8 mouse cellular contexts compared by ENCODE assay signal in the genomic region with DNA sequence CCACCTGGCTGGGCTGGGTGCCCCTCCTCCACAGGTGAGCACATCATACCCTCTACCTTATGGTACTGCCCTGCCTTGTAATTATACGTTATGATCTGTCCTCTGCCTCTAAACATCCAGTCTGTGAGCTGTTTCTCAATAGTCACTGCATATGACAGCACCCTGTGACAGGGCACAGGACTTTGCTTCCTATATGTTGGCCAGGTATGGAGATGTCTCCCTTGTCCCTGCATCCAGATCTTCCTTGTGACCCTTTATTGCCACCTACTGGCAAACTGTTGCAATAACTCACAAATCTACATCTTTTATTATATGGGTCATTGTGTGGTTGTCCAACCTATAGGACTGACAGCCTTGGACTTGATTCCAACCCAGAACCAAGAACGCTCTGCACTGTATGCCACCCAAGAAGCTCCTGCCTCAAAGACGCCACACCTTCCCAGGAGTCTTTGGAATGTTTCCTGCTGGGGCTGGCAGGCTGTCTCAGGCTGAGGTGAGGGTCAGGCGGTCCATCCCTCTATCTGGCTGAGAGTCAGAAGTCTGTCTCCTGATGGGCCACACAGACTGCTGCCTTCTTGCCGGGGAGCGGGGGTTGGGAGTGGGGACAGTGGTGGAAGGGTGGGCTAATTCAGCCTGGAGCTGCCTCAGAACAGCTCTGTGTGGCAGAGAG. TPM values are rescaled to one million over a fixed set of nuclear protein-coding genes. Genes with fewer than 3 reads are reported as not detected.
DNase-seq lines count a peak whose midpoint lies in the region; ATAC-seq lines count a peak whose summit lies in the region.

No protein-coding gene starts in this region.

- peaks cover 35% of the 10 kb centered on the region for H3K4me1 ChIP-seq in hindbrain, embryonic 10.5 days (replicated peaks)
- H3K4me1 ChIP-seq in stomach, embryonic 15.5 days: peaks cover 7% of the 10 kb centered on the region; the same call in 1 of the 2 replicates

- no peaks in the 10 kb centered on the region for H3K9me3 ChIP-seq in hindbrain, embryonic 10.5 days
- no peaks in the 10 kb centered on the region for H3K9me3 ChIP-seq in stomach, embryonic 15.5 days

- 40% methylated on average over 6 of the region's 6 CpGs for WGBS in hindbrain, embryonic 10.5 days
- WGBS in stomach, embryonic 15.5 days: 33% methylated on average over 6 of the region's 6 CpGs

- no peak overlapping the region for H3K4me2 ChIP-seq in stomach, embryonic 15.5 days

- H3K27me3 ChIP-seq in hindbrain, embryonic 10.5 days (ENCODE audit: insufficient read depth, poor library complexity, severe bottlenecking): 0 out of 2 replicates have a peak, but pooled peaks cover 5% of the 10 kb centered on the region
- H3K27me3 ChIP-seq in stomach, embryonic 15.5 days (replicated peaks): no peaks in the 10 kb centered on the region

- no peak overlapping the region for H3K4me3 ChIP-seq in hindbrain, embryonic 10.5 days
- H3K4me3 ChIP-seq in stomach, embryonic 15.5 days (replicated peaks): no peak overlapping the region

- H3K27ac ChIP-seq in hindbrain, embryonic 10.5 days: peak overlapping the region; percentile 54; the same call in 1 of the 2 replicates
- no peak overlapping the region for H3K27ac ChIP-seq in stomach, embryonic 15.5 days

- H3K9ac ChIP-seq in stomach, embryonic 15.5 days: no peak overlapping the region

- ATAC-seq in megakaryocyte progenitor cell, adult 5-6 weeks (replicated peaks; ENCODE audit: poor library complexity): peak; percentile 95
- peak; percentile 66 for ATAC-seq in stomach, embryonic 15.5 days (ENCODE audit: insufficient read depth, low FRiP score, low read depth)

- H3K36me3 ChIP-seq in hindbrain, embryonic 10.5 days: no peaks in the 10 kb centered on the region
- H3K36me3 ChIP-seq in stomach, embryonic 15.5 days: no peaks in the 10 kb centered on the region

- DNase-seq in frontal cortex, postnatal 36 days (ENCODE audit: low spot score in 2 of 2): peak; percentile 17 to 54
- no peak for DNase-seq in frontal cortex, postnatal 10 days (ENCODE audit: low spot score in 2 of 2)
- peak; percentile 49 for DNase-seq in adrenal gland, postnatal 10 days
- peak; percentile 67 for DNase-seq in embryo, embryonic 9.5 days (ENCODE audit: extremely low spot score)
- DNase-seq in hindbrain, embryonic 10.5 days (ENCODE audit: low spot score): peak; percentile 20
- peak; percentile 48 for DNase-seq in layer of hippocampus, adult 9-10 months (ENCODE audit: low spot score)

RNA-seq across cellular contexts. Expression of gene Syn3, which starts 46.2 kb away (rescaled TPM):
- 1 to 10 TPM; 2.9 to 3.8 TPM for total RNA-seq in adrenal gland, postnatal 10 days (2021)
- polyA plus RNA-seq in hindbrain, embryonic 10.5 days (2016; fragmentation: Nextera tagmentation; extraction: Ambion mirVana): 3.2 and 3.9 TPM in 2 replicates
- 0.62 and 1.2 TPM in 2 replicates for total RNA-seq in megakaryocyte progenitor cell, adult 5-6 weeks (2015)
- total RNA-seq in megakaryocyte progenitor cell, adult 5-6 weeks (2017): 0.17 TPM in 1 of 2 replicates, not detected in the other
- polyA plus RNA-seq in stomach, embryonic 15.5 days (2015; fragmentation: Nextera tagmentation; extraction: Ambion mirVana): 3.5 TPM in 2 replicates

Comparison
In these comparisons a context has a peak if more than half of its experiments do, and no peak if none do; other contexts are left out.
1. DNase-seq: peak in frontal cortex, postnatal 36 days (2 of 2), adrenal gland, postnatal 10 days (single experiment), embryo, embryonic 9.5 days (single experiment), hindbrain, embryonic 10.5 days (single experiment) and layer of hippocampus, adult 9-10 months (single experiment); none in frontal cortex, postnatal 10 days (0 of 2).